In genomic region chr17:47408558-47408898, GRCm38 (mm10) we compare ENCODE assay signal across 9 mouse cellular contexts. TPM values are rescaled to one million over a fixed set of nuclear protein-coding genes. Genes with fewer than 3 reads are reported as not detected.
DNase-seq lines count a peak whose midpoint lies in the region; ATAC-seq and TF ChIP-seq lines count a peak whose summit lies in the region.
"Had no signal": no experiment of that assay in that cellular context is flagged by ENCODE, and none has a peak within 500 bp of the region (broad histone marks: within the 10 kb centered on the region; RNA-seq: fewer than 3 reads in every experiment).

No protein-coding gene starts in this region.

- H3K27ac ChIP-seq in liver, embryonic 13.5 days = no peak overlapping the region
- H3K27ac ChIP-seq: hindbrain, embryonic 15.5 days had no signal

- H3K9ac ChIP-seq in liver, embryonic 13.5 days = no peak overlapping the region
- H3K9ac ChIP-seq: hindbrain, embryonic 15.5 days had no signal

- H3K4me2 ChIP-seq in liver, embryonic 13.5 days = no peak overlapping the region
- H3K4me2 ChIP-seq: hindbrain, embryonic 15.5 days had no signal

- 14% methylated on average over 8 of the region's 8 CpGs for WGBS in liver, embryonic 13.5 days (ENCODE audit: insufficient replicate concordance)

- H3K36me3 ChIP-seq in E14TG2a.4 (ENCODE audit: insufficient read depth, low read length) = no peaks in the 10 kb centered on the region
- no peaks in the 10 kb centered on the region for H3K36me3 ChIP-seq in liver, embryonic 13.5 days
- H3K36me3 ChIP-seq: hindbrain, embryonic 15.5 days had no signal

- peak; percentile 93 for TF ChIP-seq CTCF in E14TG2a.4 (conservative IDR thresholded peaks at IDR 0.05; ENCODE audit: low read length)

- no peak overlapping the region for H3K4me3 ChIP-seq in E14TG2a.4 (replicated peaks; ENCODE audit: low read length)
- no peak overlapping the region for H3K4me3 ChIP-seq in liver, embryonic 13.5 days (replicated peaks)
- H3K4me3 ChIP-seq: hindbrain, embryonic 15.5 days had no signal

- ATAC-seq in frontal cortex, adult (ENCODE audit: low TSS enrichment) = peak; percentile 44; the same call in 1 of the 2 replicates
- 0 out of 2 replicates have a peak, but pooled peaks have one; percentile 34 for ATAC-seq in liver, embryonic 13.5 days (ENCODE audit: low read depth)

- DNase-seq in A20 (ENCODE audit: low read depth, low spot score) = peak; percentile 62
- peak; percentile 25 for DNase-seq in cerebellum, adult 11-12 months
- DNase-seq in kidney, adult 18-20 months = peak; percentile 78
- no peak for DNase-seq in liver, embryonic 13.5 days
- DNase-seq in ovary, postnatal 36 days (ENCODE audit: low spot score) = peak; percentile 55
- DNase-seq in urinary bladder, postnatal 36 days (ENCODE audit: low spot score in 2 of 2) = peak; percentile 62 to 69

- no peaks in the 10 kb centered on the region for H3K9me3 ChIP-seq in E14TG2a.4 (ENCODE audit: low read length)
- no peaks in the 10 kb centered on the region for H3K9me3 ChIP-seq in liver, embryonic 13.5 days (replicated peaks)
- H3K9me3 ChIP-seq: hindbrain, embryonic 15.5 days had no signal

- H3K4me1 ChIP-seq in E14TG2a.4 (replicated peaks; ENCODE audit: low read depth, low read length) = peaks cover 13% of the 10 kb centered on the region; the same call in 1 of the 2 replicates
- no peaks in the 10 kb centered on the region for H3K4me1 ChIP-seq in liver, embryonic 13.5 days (replicated peaks)

- H3K27me3 ChIP-seq in E14TG2a.4 (ENCODE audit: insufficient read depth, low read length) = peaks cover 52% of the 10 kb centered on the region
- H3K27me3 ChIP-seq in liver, embryonic 13.5 days = peaks cover 68% of the 10 kb centered on the region

RNA-seq across cellular contexts. Expression of gene Guca1a, which starts 8.1 kb away (rescaled TPM):
- polyA plus RNA-seq in liver, embryonic 13.5 days (2015; fragmentation: Nextera tagmentation; extraction: Ambion mirVana) = 0.81 and 0.95 TPM in 2 replicates

RNA-seq across cellular contexts. Expression of gene Guca1b, which starts 23.3 kb away (rescaled TPM):
- polyA plus RNA-seq in liver, embryonic 13.5 days (2015; fragmentation: Nextera tagmentation; extraction: Ambion mirVana) = 0.43 and 0.58 TPM in 2 replicates

RNA-seq across cellular contexts. Expression of gene AI661453, which starts 27.9 kb away (rescaled TPM):
- 0.16 and 0.24 TPM in 2 replicates for polyA plus RNA-seq in liver, embryonic 13.5 days (2015; fragmentation: Nextera tagmentation; extraction: Ambion mirVana)

RNA-seq across cellular contexts. Expression of gene 1700001C19Rik, which starts 28.6 kb away (rescaled TPM):
- 0.78 and 0.88 TPM in 2 replicates for polyA plus RNA-seq in liver, embryonic 13.5 days (2015; fragmentation: Nextera tagmentation; extraction: Ambion mirVana)

RNA-seq across cellular contexts. Expression of gene Mrps10, which starts 39.8 kb away (rescaled TPM):
- 61.2 and 61.6 TPM in 2 replicates for polyA plus RNA-seq in liver, embryonic 13.5 days (2015; fragmentation: Nextera tagmentation; extraction: Ambion mirVana)
